Mouse (Mus musculus) retina, embryonic 14.5 days (tissue): ENCODE data around the gene Gtf3c2.

Source experiments
- DNase-seq: peaks from one replicate; pipeline ENCODE4 v3.0.0-alpha.2; 2015; ENCODE audit warnings: low spot score

Gene Gtf3c2

GRCm38 (mm10) chr5:31138968-31139425 is 40.9 kb downstream of the Gtf3c2 start:
- no peak for DNase-seq

GRCm38 (mm10) chr5:31138241-31138967 is 41.5 kb downstream of the Gtf3c2 start, which contains the start of gene Ucn:
Gene Ucn, minus strand, starts transcription at chr5:31138829.
- DNase-seq: peak; percentile 18

GRCm38 (mm10) chr5:31137658-31138057 is 42.3 kb downstream of the Gtf3c2 start:
- DNase-seq: no peak

- DNase-seq: peak; percentile 11
These were observed 43.1 kb downstream of the Gtf3c2 start for GRCm38 (mm10) chr5:31136730-31137424.

- peak; percentile 9 for DNase-seq
These were observed 53.9 kb downstream of the Gtf3c2 start for GRCm38 (mm10) chr5:31126050-31126449.

GRCm38 (mm10) chr5:31123481-31123880 is 56.5 kb downstream of the Gtf3c2 start:
- no peak for DNase-seq

GRCm38 (mm10) chr5:31121111-31121510 is 58.8 kb downstream of the Gtf3c2 start:
- DNase-seq: no peak

GRCm38 (mm10) chr5:31116912-31117311 is 63.0 kb downstream of the Gtf3c2 start:
- DNase-seq: no peak

GRCm38 (mm10) chr5:31116354-31116753 is 63.6 kb downstream of the Gtf3c2 start, which contains the start of gene Trim54:
Gene Trim54, plus strand, starts transcription at chr5:31116712.
- no peak for DNase-seq

- DNase-seq: peak; percentile 29
These were observed 69.2 kb downstream of the Gtf3c2 start for GRCm38 (mm10) chr5:31110781-31111180.

GRCm38 (mm10) chr5:31108000-31108490 is 71.9 kb downstream of the Gtf3c2 start, which contains the start of gene Slc30a3:
Gene Slc30a3, minus strand, starts transcription at chr5:31108237.
- DNase-seq: no peak
